Mouse (Mus musculus): Measurements from ENCODE around the gene Cct2. TPM values are rescaled to one million over a fixed set of nuclear protein-coding genes. Genes with fewer than 3 reads are reported as not detected.
"Not testable (repeated sequence)": the region's sequence is repeated elsewhere in the genome, so short reads cannot be mapped to it uniquely, and the experiment has no call there.

Cct2 gene
- polyA plus RNA-seq, 1 experiment = 138 TPM

DNA sequence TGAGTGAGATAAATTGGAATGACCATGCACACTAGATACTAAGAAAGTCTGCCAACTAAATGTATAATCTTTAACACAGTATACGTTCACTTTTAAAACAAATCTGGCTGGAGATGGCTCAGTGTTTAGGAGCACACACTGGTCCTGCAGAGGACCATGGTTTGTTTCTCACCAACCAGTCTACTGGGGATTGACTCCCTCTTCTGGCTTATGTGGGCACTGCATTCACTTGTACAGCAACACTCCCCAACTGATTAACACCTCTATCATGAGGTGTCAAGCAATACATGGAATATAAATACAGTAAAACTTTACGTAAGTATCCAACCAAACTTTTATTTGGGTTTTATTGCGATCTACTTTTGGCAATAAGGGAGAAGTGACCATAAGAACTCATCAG, 5.5 kb upstream of the Cct2 start:
- no peak for TF ChIP-seq POLR2A (IDR thresholded peaks at IDR 0.05; ENCODE audit: extremely low read depth, insufficient read depth, low read length)
- 0 out of 2 replicates have a peak, but pooled peaks have one; percentile 4 for TF ChIP-seq CTCF (IDR thresholded peaks at IDR 0.05; ENCODE audit: extremely low read depth, insufficient read depth, low read length)
- H3K27ac ChIP-seq (ENCODE audit: insufficient read depth, low read length) = no peak overlapping the region
- H3K4me3 ChIP-seq (ENCODE audit: insufficient read depth, low read length) = no peak overlapping the region
- H3K4me1 ChIP-seq (ENCODE audit: control insufficient read depth, insufficient read depth, low read length) = no peaks in the 10 kb centered on the region

DNA sequence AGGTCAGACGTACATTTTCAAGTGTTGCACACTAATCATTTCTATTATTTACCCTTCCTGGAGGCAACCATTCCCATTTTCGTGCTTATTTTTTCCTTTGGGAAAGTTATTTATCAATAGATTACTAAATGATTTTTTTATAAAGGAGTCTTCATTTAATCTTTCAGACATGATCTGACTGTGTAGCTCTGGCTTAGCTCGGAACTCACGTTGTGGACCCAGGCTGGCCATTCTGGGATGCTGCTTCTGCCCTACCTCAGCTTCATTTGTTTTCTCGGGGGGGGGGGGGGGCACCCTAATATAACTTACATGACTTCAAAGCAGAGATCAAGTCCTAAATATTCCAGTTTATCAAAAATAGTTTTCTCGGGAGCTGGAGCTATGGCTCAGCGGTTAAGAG, 462 bp upstream of the Cct2 start:
- Histone ChIP-seq H3K4me1 (ENCODE audit: control insufficient read depth, insufficient read depth, low read length) (no peaks in the 10 kb centered on the region), H3K27ac (ENCODE audit: insufficient read depth, low read length) (no peak overlapping the region), H3K4me3 (ENCODE audit: insufficient read depth, low read length) (peak overlapping the region; percentile 25; the same call in 1 of the 2 replicates)
- TF ChIP-seq CTCF (IDR thresholded peaks at IDR 0.05; ENCODE audit: extremely low read depth, insufficient read depth, low read length) (no peak), POLR2A (IDR thresholded peaks at IDR 0.05; ENCODE audit: extremely low read depth, insufficient read depth, low read length) (no peak)

- H3K27ac ChIP-seq (ENCODE audit: insufficient read depth, low read length) = no peak overlapping the region
- peak overlapping the region; percentile 78 for H3K4me3 ChIP-seq (ENCODE audit: insufficient read depth, low read length)
- no peak for TF ChIP-seq CTCF (IDR thresholded peaks at IDR 0.05; ENCODE audit: extremely low read depth, insufficient read depth, low read length)
- TF ChIP-seq POLR2A (IDR thresholded peaks at IDR 0.05; ENCODE audit: extremely low read depth, insufficient read depth, low read length) = no peak
- H3K4me1 ChIP-seq (ENCODE audit: control insufficient read depth, insufficient read depth, low read length) = peaks cover 2% of the 10 kb centered on the region; the same call in 1 of the 2 replicates
Observed at GRCm38 (mm10) chr10:117062894-117063253, 740 bp downstream of the Cct2 start.

GRCm38 (mm10) chr10:117055668-117056067, 7.9 kb downstream of the Cct2 start:
- Histone ChIP-seq H3K27ac (ENCODE audit: insufficient read depth, low read length) (no peak overlapping the region), H3K4me1 (ENCODE audit: control insufficient read depth, insufficient read depth, low read length) (peaks cover 2% of the 10 kb centered on the region; the same call in 1 of the 2 replicates)
- TF ChIP-seq CTCF (IDR thresholded peaks at IDR 0.05; ENCODE audit: extremely low read depth, insufficient read depth, low read length) (0 out of 2 replicates have a peak, but pooled peaks have one; percentile 7), POLR2A (IDR thresholded peaks at IDR 0.05; ENCODE audit: extremely low read depth, insufficient read depth, low read length) (no peak)

GRCm38 (mm10) chr10:117049961-117050597, 13.5 kb downstream of the Cct2 start:
- TF ChIP-seq CTCF (IDR thresholded peaks at IDR 0.05; ENCODE audit: extremely low read depth, insufficient read depth, low read length) (no peak), POLR2A (IDR thresholded peaks at IDR 0.05; ENCODE audit: extremely low read depth, insufficient read depth, low read length) (no peak)
- no peak overlapping the region for H3K4me3 ChIP-seq (ENCODE audit: insufficient read depth, low read length)
- 0 out of 2 replicates have a peak, but pooled peaks cover 1% of the 10 kb centered on the region for H3K4me1 ChIP-seq (ENCODE audit: control insufficient read depth, insufficient read depth, low read length)
- no peak overlapping the region for H3K27ac ChIP-seq (ENCODE audit: insufficient read depth, low read length)

More at GRCm38 (mm10) chr10:117055668-117056067, 7.9 kb downstream of the Cct2 start:
- no peak overlapping the region for H3K4me3 ChIP-seq (ENCODE audit: insufficient read depth, low read length)

- TF ChIP-seq CTCF (IDR thresholded peaks at IDR 0.05; ENCODE audit: extremely low read depth, insufficient read depth, low read length) (no peak), POLR2A (IDR thresholded peaks at IDR 0.05; ENCODE audit: extremely low read depth, insufficient read depth, low read length) (no peak)
- Histone ChIP-seq H3K27ac (ENCODE audit: insufficient read depth, low read length) (no peak overlapping the region), H3K4me1 (ENCODE audit: control insufficient read depth, insufficient read depth, low read length) (0 out of 2 replicates have a peak, but pooled peaks cover 1% of the 10 kb centered on the region), H3K4me3 (ENCODE audit: insufficient read depth, low read length) (no peak overlapping the region)
Observed at GRCm38 (mm10) chr10:117049253-117049652, 14.4 kb downstream of the Cct2 start.

DNA sequence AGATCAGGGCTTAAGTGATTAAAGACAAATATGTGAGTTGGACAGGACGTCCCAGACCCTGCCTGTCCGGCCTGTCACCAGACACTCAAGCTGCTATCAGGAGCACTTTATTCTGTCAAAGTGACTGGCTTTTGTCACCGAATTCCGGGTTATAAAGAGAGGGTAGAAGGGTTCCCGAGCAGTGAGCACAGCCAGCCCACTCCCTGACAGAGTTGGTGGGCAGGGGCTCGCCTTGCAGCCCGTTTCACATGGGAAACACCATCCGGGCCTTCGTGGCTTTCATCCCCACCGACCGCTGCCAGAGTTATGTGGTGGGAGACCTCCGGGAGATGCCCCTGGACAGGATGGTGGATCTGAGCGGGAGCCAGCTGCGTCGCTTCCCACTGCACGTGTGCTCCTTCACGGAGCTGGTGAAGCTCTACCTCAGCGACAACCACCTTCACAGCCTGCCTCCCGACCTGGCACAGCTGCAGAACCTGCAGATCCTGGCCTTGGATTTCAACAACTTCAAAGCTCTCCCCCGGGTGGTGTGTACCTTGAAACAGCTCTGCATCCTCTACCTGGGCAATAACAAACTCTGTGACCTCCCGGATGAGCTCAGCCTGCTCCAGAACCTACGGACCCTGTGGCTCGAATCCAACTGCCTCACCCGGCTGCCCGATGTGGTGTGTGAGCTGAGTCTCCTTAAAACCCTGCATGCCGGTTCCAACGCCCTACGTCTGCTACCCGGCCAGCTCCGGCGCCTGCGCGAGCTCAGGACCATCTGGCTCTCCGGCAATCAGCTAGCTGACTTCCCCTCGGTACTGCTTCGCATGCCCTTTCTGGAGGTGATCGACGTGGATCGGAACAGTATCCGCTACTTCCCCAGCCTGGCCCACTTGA, 18.2 kb downstream of the Cct2 start, which contains the start of gene Lrrc10:
Lrrc10 (plus strand) TSS at position 167 of the 882 bp plus-strand sequence.
- TF ChIP-seq POLR2A (IDR thresholded peaks at IDR 0.05; ENCODE audit: extremely low read depth, insufficient read depth, low read length) (no peak), CTCF (IDR thresholded peaks at IDR 0.05; ENCODE audit: extremely low read depth, insufficient read depth, low read length) (no peak)
- peak within 1 kb of the TSS; percentile 19 for H3K4me3 ChIP-seq (ENCODE audit: insufficient read depth, low read length)

GRCm38 (mm10) chr10:117043497-117044166, 20.0 kb downstream of the Cct2 start:
- H3K4me1 ChIP-seq (ENCODE audit: control insufficient read depth, insufficient read depth, low read length); H3K4me3 ChIP-seq (ENCODE audit: insufficient read depth, low read length): not testable (repeated sequence)

More for the DNA sequence above, 18.2 kb downstream of the Cct2 start, which contains the start of gene Lrrc10:
- H3K4me1 ChIP-seq (ENCODE audit: control insufficient read depth, insufficient read depth, low read length) = 0 out of 2 replicates have a peak, but pooled peaks cover 1% of the 10 kb centered on the region
- H3K27ac ChIP-seq (ENCODE audit: insufficient read depth, low read length) = 0 out of 2 replicates have a peak within 1 kb of the TSS, but pooled peaks have one; percentile 5

DNA sequence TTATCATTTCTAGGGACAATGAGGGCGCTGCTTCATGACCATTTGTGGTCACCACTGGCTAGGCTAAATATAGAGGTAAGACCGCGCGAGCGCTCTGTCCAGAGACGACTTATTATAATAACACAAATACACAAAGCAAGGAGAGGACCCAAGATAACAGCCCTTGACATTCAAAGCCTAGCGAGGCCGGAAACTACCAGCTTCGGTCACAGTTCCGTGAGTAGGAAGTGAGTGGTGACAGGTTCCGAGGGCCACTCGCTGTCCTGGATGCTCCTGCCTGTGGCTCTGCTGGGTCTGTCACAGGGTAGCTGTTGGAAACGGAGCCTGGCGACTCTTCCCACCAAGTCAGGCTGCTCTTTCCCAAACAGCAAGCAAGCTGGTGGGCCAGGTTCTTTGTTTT, 21.3 kb downstream of the Cct2 start:
- TF ChIP-seq CTCF (IDR thresholded peaks at IDR 0.05; ENCODE audit: extremely low read depth, insufficient read depth, low read length) = no peak
- no peak for TF ChIP-seq POLR2A (IDR thresholded peaks at IDR 0.05; ENCODE audit: extremely low read depth, insufficient read depth, low read length)
- H3K27ac ChIP-seq (ENCODE audit: insufficient read depth, low read length) = no peak overlapping the region
- H3K4me1 ChIP-seq (ENCODE audit: control insufficient read depth, insufficient read depth, low read length) = 0 out of 2 replicates have a peak, but pooled peaks cover 1% of the 10 kb centered on the region
- H3K4me3 ChIP-seq (ENCODE audit: insufficient read depth, low read length) = no peak overlapping the region

More at GRCm38 (mm10) chr10:117043497-117044166, 20.0 kb downstream of the Cct2 start:
- not testable (repeated sequence) for H3K27ac ChIP-seq (ENCODE audit: insufficient read depth, low read length)

Data from cortical plate, adult 2 months (tissue).